Mouse (Mus musculus) limb, embryonic 12.5 days (tissue): ENCODE measurements around the gene Zfp85. TPM values are rescaled to one million over a fixed set of nuclear protein-coding genes. Genes with fewer than 3 reads are reported as not detected.
"Not testable (repeated sequence)": the region's sequence is repeated elsewhere in the genome, so short reads cannot be mapped to it uniquely, and the experiment has no call there.

Source experiments
- ATAC-seq: fragments of 200-750 bp; cut with Nextera tagmentation; 2 replicates; pipeline ENCODE4 v1.8.0; 2017; ENCODE audit warnings: low read depth, moderate TSS enrichment; ENCODE audit not compliant: insufficient number of reproducible peaks, insufficient read depth, low FRiP score, low TSS enrichment
- H3K27ac ChIP-seq: fragments of 300-500 bp; sonication (generic); 2 replicates; pipeline ENCODE4 v1.5.1; 2016; ENCODE audit warnings: mild to moderate bottlenecking, moderate library complexity
- H3K27me3 ChIP-seq: fragments of 300-500 bp; sonication (generic); 2 replicates; pipeline ENCODE4 v1.6.1; 2016; ENCODE audit warnings: mild to moderate bottlenecking, moderate library complexity
- H3K36me3 ChIP-seq: fragments of 300-500 bp; sonication (generic); 2 replicates; pipeline ENCODE4 v1.6.1; 2016; ENCODE audit warnings: mild to moderate bottlenecking, moderate library complexity
- H3K4me1 ChIP-seq: fragments of 300-500 bp; sonication (generic); replicated peaks from 2 replicates; pipeline ENCODE4 v1.6.1; 2016
- H3K4me2 ChIP-seq: fragments of 300-500 bp; sonication (generic); 2 replicates; pipeline ENCODE4 v1.6.1; 2016; ENCODE audit warnings: mild to moderate bottlenecking, moderate library complexity
- H3K4me3 ChIP-seq: fragments of 300-500 bp; sonication (generic); replicated peaks from 2 replicates; pipeline ENCODE4 v1.5.1; 2016; ENCODE audit warnings: mild to moderate bottlenecking
- H3K9ac ChIP-seq: fragments of 300-500 bp; sonication (generic); replicated peaks from 2 replicates; pipeline ENCODE4 v1.6.1; 2016; ENCODE audit warnings: mild to moderate bottlenecking, moderate library complexity
- H3K9me3 ChIP-seq: fragments of 300-500 bp; sonication (generic); 2 replicates; pipeline ENCODE4 v1.6.1; 2016; ENCODE audit warnings: mild to moderate bottlenecking, moderate library complexity
- WGBS: fragments of 180-500 bp; shearing (Covaris S2); methylation state at CpG from one replicate; pipeline ENCODE4 v1.1.7; 2016; 5-methylcytosine and 5-hydroxymethylcytosine counted together
- polyA plus RNA-seq: library from polyadenylated mRNA; unstranded; fragments of >200 nt; fragmentation: Nextera tagmentation; extraction: Ambion mirVana; gene quantifications from 2 replicates; pipeline ENCODE4 v1.2.1, GENCODE M21; 2016

Gene Zfp85
- polyA plus RNA-seq, 1 experiment from 2014 or later, result 5.4 TPM

DNA sequence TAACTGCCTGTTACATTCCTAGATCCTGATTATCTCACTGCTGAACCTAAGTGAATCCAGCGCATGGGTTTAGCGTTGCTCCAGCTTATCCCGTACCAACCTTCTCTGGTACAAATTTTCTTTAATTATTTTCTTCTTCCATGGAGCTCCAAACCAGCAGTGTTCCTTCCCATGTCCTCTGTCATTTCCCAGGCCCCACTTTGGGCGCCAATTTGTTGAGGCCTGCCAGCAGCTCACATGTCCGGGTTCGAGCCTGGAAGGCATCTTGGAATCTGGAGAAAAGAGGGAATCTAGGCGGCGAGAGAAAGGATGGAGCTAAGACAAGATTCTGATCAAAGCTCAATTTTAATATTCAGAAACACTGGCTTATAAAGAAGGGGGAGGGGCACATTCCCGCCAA is 20.6 kb downstream of the Zfp85 start:
- WGBS, result 93% methylated on average over 9 of the region's 9 CpGs
- peaks cover 21% of the 10 kb centered on the region for H3K9me3 ChIP-seq
- not testable (repeated sequence) for H3K4me2 ChIP-seq, H3K27me3 ChIP-seq, H3K4me3 ChIP-seq, H3K4me1 ChIP-seq, H3K36me3 ChIP-seq, H3K27ac ChIP-seq, ATAC-seq, H3K9ac ChIP-seq

GRCm38 (mm10) chr13:67729441-67729840 is 25.6 kb downstream of the Zfp85 start:
- 0 out of 2 replicates have a peak overlapping the region, but pooled peaks have one; percentile 76 for H3K9ac ChIP-seq
- H3K9me3 ChIP-seq, result peaks cover 15% of the 10 kb centered on the region
- peak overlapping the region; percentile 62 for H3K4me3 ChIP-seq
- not testable (repeated sequence) for H3K36me3 ChIP-seq, H3K27ac ChIP-seq, ATAC-seq, H3K27me3 ChIP-seq, H3K4me1 ChIP-seq
- H3K4me2 ChIP-seq, result peak overlapping the region; percentile 62
- WGBS, result 46% methylated on average over 4 of the region's 4 CpGs

DNA sequence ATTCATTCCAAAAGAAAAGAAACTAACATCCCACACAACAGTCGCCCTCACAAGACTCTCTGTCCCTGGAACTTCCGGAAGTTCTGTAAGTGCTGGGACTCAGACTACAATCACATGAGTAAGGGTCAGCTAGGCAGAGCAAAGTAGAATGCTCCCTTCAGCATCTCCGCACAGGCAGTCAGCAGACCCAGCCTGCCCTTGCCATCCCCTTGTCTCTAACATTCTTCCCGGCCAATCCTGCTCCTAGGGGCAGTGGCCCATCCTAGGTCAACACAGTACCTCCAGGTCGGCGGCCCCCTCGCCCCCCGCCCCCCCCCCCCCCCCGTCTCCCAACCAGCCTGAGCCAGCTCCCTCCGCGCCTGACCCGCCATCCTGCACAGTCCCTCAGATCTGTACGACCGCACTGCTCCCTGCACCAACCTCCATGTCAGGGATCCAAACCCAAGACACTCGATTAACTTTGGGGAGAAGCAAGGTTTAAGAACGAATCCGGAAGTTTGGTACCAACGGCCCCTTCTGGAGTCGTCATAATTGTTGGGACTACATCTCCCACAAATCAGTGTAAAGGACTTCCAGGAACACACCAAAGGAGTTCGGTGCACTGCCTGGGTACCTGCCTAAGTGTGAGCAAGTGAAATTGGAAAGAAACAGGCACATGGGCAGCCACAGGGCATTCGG is 26.2 kb downstream of the Zfp85 start, which contains the start of gene Zfp65:
TSS of gene Zfp65 (minus strand) at position 533 of the 678 bp plus-strand sequence.
- peaks cover 8% of the 10 kb centered on the region; the same call in 1 of the 2 replicates for H3K9me3 ChIP-seq
- 5% methylated on average over 16 of the region's 21 CpGs for WGBS
- H3K4me2 ChIP-seq, result peak within 1 kb of the TSS; percentile 62
- H3K9ac ChIP-seq, result peak within 1 kb of the TSS; percentile 76
- H3K4me3 ChIP-seq, result peak within 1 kb of the TSS; percentile 62
- H3K27me3 ChIP-seq, result no peaks in the 10 kb centered on the region
- H3K27ac ChIP-seq, result peak within 1 kb of the TSS; percentile 50; the same call in 1 of the 2 replicates
- ATAC-seq, result peak; percentile 89
- H3K36me3 ChIP-seq, result no peaks in the 10 kb centered on the region
- H3K4me1 ChIP-seq, result no peaks in the 10 kb centered on the region; the same call in 1 of the 2 replicates

GRCm38 (mm10) chr13:67728106-67728505 is 26.9 kb downstream of the Zfp85 start:
- Histone ChIP-seq H3K4me2 (peak overlapping the region; percentile 62), H3K4me3 (peak overlapping the region; percentile 62), H3K9ac (no peak overlapping the region; the same call in 1 of the 2 replicates), H3K36me3 (no peaks in the 10 kb centered on the region), H3K27ac (no peak overlapping the region), H3K9me3 (0 out of 2 replicates have a peak, but pooled peaks cover 2% of the 10 kb centered on the region), H3K27me3 (no peaks in the 10 kb centered on the region), H3K4me1 (peaks cover 2% of the 10 kb centered on the region; the same call in 1 of the 2 replicates)
- ATAC-seq, result no peak
- WGBS, result 86% methylated on average over 1 of the region's 1 CpGs

DNA sequence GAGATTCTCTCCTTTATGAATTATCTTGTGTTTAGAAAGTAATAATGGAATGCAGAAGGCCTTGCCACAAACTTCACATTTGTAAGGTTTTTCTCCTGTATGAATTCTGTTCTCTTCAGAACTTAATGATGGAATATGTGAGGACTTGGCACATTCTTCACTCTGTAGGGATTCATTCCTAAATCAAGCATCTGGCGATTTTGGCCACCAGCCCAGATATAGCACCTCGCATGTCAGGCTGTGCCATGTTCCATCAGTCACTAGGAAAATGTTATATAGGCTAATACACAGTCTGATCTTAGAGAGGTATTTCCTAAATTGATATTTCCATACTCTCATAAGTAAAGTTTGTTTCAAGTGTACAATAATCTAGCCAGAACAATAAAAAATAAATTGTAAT is 29.7 kb downstream of the Zfp85 start:
- ATAC-seq, H3K27me3 ChIP-seq, H3K9ac ChIP-seq, H3K27ac ChIP-seq, H3K4me3 ChIP-seq, H3K4me1 ChIP-seq, H3K4me2 ChIP-seq, H3K9me3 ChIP-seq, H3K36me3 ChIP-seq: not testable (repeated sequence)
- 85% methylated on average over 2 of the region's 2 CpGs for WGBS

GRCm38 (mm10) chr13:67723848-67724479 is 31.1 kb downstream of the Zfp85 start:
- Histone ChIP-seq H3K27ac (no peak overlapping the region), H3K9me3 (no peaks in the 10 kb centered on the region), H3K9ac (peak overlapping the region; percentile 78), H3K4me1 (peaks cover 4% of the 10 kb centered on the region; the same call in 1 of the 2 replicates), H3K36me3 (no peaks in the 10 kb centered on the region), H3K27me3 (no peaks in the 10 kb centered on the region), H3K4me2 (peak overlapping the region; percentile 67), H3K4me3 (peak overlapping the region; percentile 78)
- ATAC-seq, result peak; percentile 93
- under 1% methylated on average over 17 of the region's 17 CpGs for WGBS

Other genes with a start within 250 kb of the Zfp85 start
- gene Gm26965, start 229.1 kb downstream of the Zfp85 start, polyA plus RNA-seq, result 0.29 TPM in 1 of 2 replicates, not detected in the other
- 26.3 and 26.5 TPM in 2 replicates for gene Zfp87, start 229.1 kb downstream of the Zfp85 start, polyA plus RNA-seq
- 16.5 and 17.6 TPM in 2 replicates for gene Zfp748, start 201.4 kb downstream of the Zfp85 start, polyA plus RNA-seq
- 5.3 TPM in 2 replicates for gene Zfp729b, start 145.5 kb downstream of the Zfp85 start, polyA plus RNA-seq
- gene Gm49345, start 117.5 kb downstream of the Zfp85 start, polyA plus RNA-seq, result 0.20 TPM in 1 of 2 replicates, not detected in the other
- gene Zfp729a, start 117.4 kb downstream of the Zfp85 start, polyA plus RNA-seq, result 3.4 and 3.6 TPM in 2 replicates
- 15.1 and 15.8 TPM in 2 replicates for gene Zfp738, start 68.2 kb downstream of the Zfp85 start, polyA plus RNA-seq
- gene Zfp65, start 26.1 kb downstream of the Zfp85 start, polyA plus RNA-seq, result 8.4 and 9.3 TPM in 2 replicates
- 2.4 and 3.0 TPM in 2 replicates for gene Zfp493, start 24.5 kb upstream of the Zfp85 start, polyA plus RNA-seq
- gene Zfp273, start 58.5 kb upstream of the Zfp85 start, polyA plus RNA-seq, result 8.0 and 9.2 TPM in 2 replicates
- 3.5 TPM in 2 replicates for gene Gm10037, start 75.9 kb upstream of the Zfp85 start, polyA plus RNA-seq
- not detected in 2 replicates for gene BC048507, start 108.1 kb upstream of the Zfp85 start, polyA plus RNA-seq